Mouse (Mus musculus): ENCODE measurements around the gene Rabgap1l. TPM values are rescaled to one million over a fixed set of nuclear protein-coding genes. Genes with fewer than 3 reads are reported as not detected.
A peak's percentile ranks its signal among the peaks of the same experiment; 100 is the strongest.

The Rabgap1l gene
- total RNA-seq, 2 experiments from 2014 or later, result 214 to 241 TPM

- no peak for DNase-seq (ENCODE audit: extremely low spot score in 1 of 2, low spot score in 1 of 2)
Observed at GRCm38 (mm10) chr1:160789876-160790275, 3.1 kb downstream of the Rabgap1l start.

GRCm38 (mm10) chr1:160787926-160788325, 5.1 kb downstream of the Rabgap1l start:
- no peak for DNase-seq (ENCODE audit: extremely low spot score in 1 of 2, low spot score in 1 of 2)

- no peak for DNase-seq (ENCODE audit: extremely low spot score in 1 of 2, low spot score in 1 of 2)
Observed at GRCm38 (mm10) chr1:160787164-160787563, 5.8 kb downstream of the Rabgap1l start.

GRCm38 (mm10) chr1:160786571-160786970, 6.4 kb downstream of the Rabgap1l start:
- no peak for DNase-seq (ENCODE audit: extremely low spot score in 1 of 2, low spot score in 1 of 2)

- DNase-seq (ENCODE audit: extremely low spot score in 1 of 2, low spot score in 1 of 2), result no peak
Observed at GRCm38 (mm10) chr1:160785681-160786225, 7.3 kb downstream of the Rabgap1l start.

GRCm38 (mm10) chr1:160784122-160784521, 8.9 kb downstream of the Rabgap1l start:
- no peak for DNase-seq (ENCODE audit: extremely low spot score in 1 of 2, low spot score in 1 of 2)

- no peak for DNase-seq (ENCODE audit: extremely low spot score in 1 of 2, low spot score in 1 of 2)
Observed at GRCm38 (mm10) chr1:160774166-160774565, 18.8 kb downstream of the Rabgap1l start.

- no peak for DNase-seq (ENCODE audit: extremely low spot score in 1 of 2, low spot score in 1 of 2)
Observed at GRCm38 (mm10) chr1:160765565-160765964, 27.4 kb downstream of the Rabgap1l start.

GRCm38 (mm10) chr1:160758243-160758642, 34.8 kb downstream of the Rabgap1l start:
- DNase-seq (ENCODE audit: extremely low spot score in 1 of 2, low spot score in 1 of 2), result peak in 1 of 2 experiments; percentile 56

- no peak for DNase-seq (ENCODE audit: extremely low spot score in 1 of 2, low spot score in 1 of 2)
Observed at GRCm38 (mm10) chr1:160755359-160755758, 37.7 kb downstream of the Rabgap1l start.

GRCm38 (mm10) chr1:160750629-160751028, 42.4 kb downstream of the Rabgap1l start:
- no peak for DNase-seq (ENCODE audit: extremely low spot score in 1 of 2, low spot score in 1 of 2)

- DNase-seq (ENCODE audit: extremely low spot score in 1 of 2, low spot score in 1 of 2), result no peak
Observed at GRCm38 (mm10) chr1:160746786-160747185, 46.2 kb downstream of the Rabgap1l start.

- no peak for DNase-seq (ENCODE audit: extremely low spot score in 1 of 2, low spot score in 1 of 2)
Observed at GRCm38 (mm10) chr1:160745238-160745930, 47.6 kb downstream of the Rabgap1l start.

- no peak for DNase-seq (ENCODE audit: extremely low spot score in 1 of 2, low spot score in 1 of 2)
Observed at GRCm38 (mm10) chr1:160744009-160744408, 49.0 kb downstream of the Rabgap1l start.

- DNase-seq (ENCODE audit: extremely low spot score in 1 of 2, low spot score in 1 of 2), result peak; percentile 26 to 72
Observed at GRCm38 (mm10) chr1:160743229-160743628, 49.8 kb downstream of the Rabgap1l start.

- no peak for DNase-seq (ENCODE audit: extremely low spot score in 1 of 2, low spot score in 1 of 2)
Observed at GRCm38 (mm10) chr1:160740650-160741049, 52.4 kb downstream of the Rabgap1l start.

GRCm38 (mm10) chr1:160734743-160735142, 58.3 kb downstream of the Rabgap1l start:
- DNase-seq (ENCODE audit: extremely low spot score in 1 of 2, low spot score in 1 of 2), result no peak

- DNase-seq (ENCODE audit: extremely low spot score in 1 of 2, low spot score in 1 of 2), result no peak
Observed at GRCm38 (mm10) chr1:160729944-160730343, 63.1 kb downstream of the Rabgap1l start.

- DNase-seq (ENCODE audit: extremely low spot score in 1 of 2, low spot score in 1 of 2), result no peak
Observed at GRCm38 (mm10) chr1:160717742-160718141, 75.3 kb downstream of the Rabgap1l start.

GRCm38 (mm10) chr1:160714685-160715084, 78.3 kb downstream of the Rabgap1l start:
- peak in 1 of 2 experiments; percentile 22 for DNase-seq (ENCODE audit: extremely low spot score in 1 of 2, low spot score in 1 of 2)

GRCm38 (mm10) chr1:160713887-160714286, 79.1 kb downstream of the Rabgap1l start:
- DNase-seq (ENCODE audit: extremely low spot score in 1 of 2, low spot score in 1 of 2), result no peak

GRCm38 (mm10) chr1:160713383-160713782, 79.6 kb downstream of the Rabgap1l start:
- DNase-seq (ENCODE audit: extremely low spot score in 1 of 2, low spot score in 1 of 2), result no peak
